Mouse (Mus musculus) bone marrow, adult 2 months (tissue): ENCODE data around the gene G6pc.

Experiments
- CTCF ChIP-seq: fragments of 200-500 bp; IDR thresholded peaks from 2 replicates; pipeline ENCODE4 v1.5.1; 2011; ENCODE audit warnings: low read length, control low read depth; ENCODE audit not compliant: control insufficient read depth, insufficient read depth
- POLR2A ChIP-seq: fragments of 200-500 bp; IDR thresholded peaks from 2 replicates; pipeline ENCODE4 v1.6.1; 2011; ENCODE audit warnings: low read depth, mild to moderate bottlenecking, control low read depth, low read length, borderline replicate concordance; ENCODE audit not compliant: control insufficient read depth

GRCm38 (mm10) chr11:101348774-101349173 lies 18.6 kb upstream of the G6pc start:
- TF ChIP-seq CTCF (no peak), POLR2A (no peak)
